Mouse (Mus musculus) liver, embryonic 14.5 days (tissue): ENCODE measurements around the gene Gm10282.

Experiments used
- CTCF ChIP-seq: IDR thresholded peaks from 2 replicates; pipeline ENCODE4 v1.5.1; 2016; ENCODE audit warnings: antibody characterized with exemption, low read depth, control low read depth
- EP300 ChIP-seq: IDR thresholded peaks from 2 replicates; pipeline ENCODE4 v1.6.1; 2016; ENCODE audit warnings: antibody characterized with exemption, low read depth

DNA sequence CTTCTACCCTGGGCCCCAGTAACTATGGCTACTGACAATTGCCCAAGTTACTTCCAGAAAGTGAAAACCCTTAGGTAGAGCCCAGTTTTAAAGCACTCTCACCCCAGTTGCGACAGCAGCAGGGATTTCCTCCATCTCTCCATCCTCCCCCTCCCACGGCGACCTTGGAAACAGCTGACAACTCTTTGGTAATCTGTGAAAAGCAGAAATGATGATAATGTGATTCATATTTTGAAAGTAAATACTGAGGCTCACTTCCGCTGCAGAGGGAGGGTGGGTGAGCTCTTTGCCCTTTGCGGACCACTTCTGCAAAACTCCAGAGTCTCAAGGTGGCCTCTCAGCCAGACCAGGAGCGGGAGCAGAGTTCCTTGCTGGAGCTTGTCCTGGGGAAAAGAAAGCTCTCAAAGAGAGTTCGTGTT, 17.4 kb upstream of the Gm10282 start:
- TF ChIP-seq CTCF (no peak), EP300 (no peak)
